Mouse (Mus musculus): ENCODE results near the gene Ppp1r13b.
"Not testable (repeated sequence)": the region's sequence is repeated elsewhere in the genome, so short reads cannot be mapped to it uniquely, and the experiment has no call there.

The Ppp1r13b gene

DNA sequence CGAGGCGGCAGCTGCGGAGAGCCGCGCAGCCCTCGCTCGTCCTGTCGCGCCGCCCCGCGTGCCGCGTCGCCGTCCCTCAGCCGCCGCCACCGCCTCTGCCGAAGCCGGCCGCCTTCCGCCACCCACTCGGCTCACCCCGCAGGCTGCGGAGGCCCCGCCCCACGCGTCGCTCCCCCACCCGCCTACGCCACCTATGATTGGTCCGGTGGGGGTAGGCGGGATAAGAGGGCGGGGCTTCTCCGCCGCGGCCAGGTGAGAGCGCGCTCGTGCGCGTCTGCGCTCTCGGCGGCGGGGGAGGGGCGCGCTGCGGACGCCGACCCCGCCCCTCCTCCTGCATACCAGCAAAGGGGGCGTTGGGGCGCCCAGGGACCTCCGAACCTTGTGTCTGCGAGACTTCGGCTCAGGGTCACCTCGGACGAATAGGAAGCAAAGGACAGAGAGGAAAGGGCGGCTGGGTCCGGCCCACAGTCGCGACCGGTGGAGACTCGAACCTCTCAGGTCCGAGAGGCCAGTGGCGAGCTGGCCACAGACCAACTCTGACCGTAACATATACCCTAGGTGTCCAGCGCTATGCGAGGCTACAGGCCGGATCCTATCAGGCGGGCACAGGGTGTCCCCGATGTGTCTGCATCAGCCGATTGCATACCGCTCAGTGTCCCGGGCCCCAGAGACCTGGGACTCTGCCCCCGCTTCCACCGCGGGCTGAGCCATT is at the start of gene Ppp1r13b:
TSS of gene Ppp1r13b (minus strand) at position 141 of the 712 bp plus-strand sequence.
- in situ Hi-C loops (cut with MboI, MseI), result no loop called here

- in situ Hi-C loops (cut with MboI, MseI), result no loop called here
Measured at GRCm38 (mm10) chr12:111956173-111956572, 48.3 kb upstream of the Ppp1r13b start.

DNA sequence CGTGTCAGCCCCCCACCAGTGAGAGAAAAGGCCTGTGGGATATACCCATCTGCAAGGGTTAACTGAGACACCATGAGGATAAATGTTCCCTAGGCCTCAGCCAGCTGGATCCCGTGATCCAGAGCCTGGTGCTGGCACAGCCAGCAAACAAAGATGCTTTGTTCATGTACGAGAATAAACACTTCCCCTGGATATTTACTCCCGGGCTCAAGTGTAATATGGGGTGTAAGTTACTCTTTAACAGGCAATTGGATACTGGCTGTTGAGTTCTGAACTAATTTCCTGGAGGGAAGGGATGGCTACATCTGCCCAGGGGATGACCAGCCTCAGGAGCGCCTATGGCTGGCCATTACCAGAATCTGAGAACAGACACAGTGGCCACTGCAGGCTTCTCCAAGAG is 43.8 kb upstream of the Ppp1r13b start:
- in situ Hi-C loops (cut with MboI, MseI), result loop anchor here in 1 of 2 experiments (5.0 kb wide), 1 partner anchor 74 kb away; no protein-coding TSS in a partner anchor

DNA sequence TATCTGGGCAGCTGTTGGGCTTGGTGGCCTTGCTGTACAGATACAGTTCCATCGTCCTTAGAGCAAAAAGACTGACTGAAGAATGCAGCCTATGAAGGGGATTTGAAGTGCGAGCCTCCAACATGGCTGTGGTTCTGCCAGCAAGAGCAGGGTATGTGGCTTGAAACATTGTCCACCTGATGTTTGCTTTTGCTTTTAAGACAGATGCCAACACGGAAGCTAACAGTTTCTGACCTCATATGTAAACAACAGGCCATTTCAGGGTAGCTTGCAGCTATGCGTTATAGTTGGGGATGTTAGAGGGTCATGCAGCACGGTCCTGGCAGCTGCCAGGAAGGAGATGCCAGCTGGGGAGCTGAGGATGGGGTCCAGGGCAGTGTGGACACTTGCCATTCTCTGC is 42.6 kb upstream of the Ppp1r13b start:
- in situ Hi-C loops (cut with MboI, MseI), result loop anchor here in 1 of 2 experiments (5.0 kb wide), 1 partner anchor 73 kb away; no protein-coding TSS in a partner anchor

DNA sequence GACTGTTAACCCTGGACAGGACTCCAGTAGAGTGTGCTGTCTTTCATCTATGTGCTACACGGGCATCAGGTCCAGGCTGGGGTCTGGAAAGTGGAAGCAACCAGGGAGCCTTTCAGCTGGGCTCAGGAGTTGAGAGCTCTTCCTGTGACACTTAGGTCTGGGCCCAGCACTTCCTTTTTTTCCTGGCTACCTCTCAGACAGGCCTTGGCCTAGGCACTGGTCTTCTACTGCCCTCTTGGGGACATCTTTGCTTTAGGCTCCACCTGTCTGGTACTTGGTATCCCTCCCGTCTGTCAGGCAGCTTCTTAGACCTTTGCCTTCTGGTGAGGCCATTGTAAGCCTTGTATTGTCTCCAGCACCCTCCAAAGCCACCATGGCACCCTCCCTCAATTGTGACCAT is 38.8 kb upstream of the Ppp1r13b start:
- in situ Hi-C loops (cut with MboI, MseI), result no loop called here

DNA sequence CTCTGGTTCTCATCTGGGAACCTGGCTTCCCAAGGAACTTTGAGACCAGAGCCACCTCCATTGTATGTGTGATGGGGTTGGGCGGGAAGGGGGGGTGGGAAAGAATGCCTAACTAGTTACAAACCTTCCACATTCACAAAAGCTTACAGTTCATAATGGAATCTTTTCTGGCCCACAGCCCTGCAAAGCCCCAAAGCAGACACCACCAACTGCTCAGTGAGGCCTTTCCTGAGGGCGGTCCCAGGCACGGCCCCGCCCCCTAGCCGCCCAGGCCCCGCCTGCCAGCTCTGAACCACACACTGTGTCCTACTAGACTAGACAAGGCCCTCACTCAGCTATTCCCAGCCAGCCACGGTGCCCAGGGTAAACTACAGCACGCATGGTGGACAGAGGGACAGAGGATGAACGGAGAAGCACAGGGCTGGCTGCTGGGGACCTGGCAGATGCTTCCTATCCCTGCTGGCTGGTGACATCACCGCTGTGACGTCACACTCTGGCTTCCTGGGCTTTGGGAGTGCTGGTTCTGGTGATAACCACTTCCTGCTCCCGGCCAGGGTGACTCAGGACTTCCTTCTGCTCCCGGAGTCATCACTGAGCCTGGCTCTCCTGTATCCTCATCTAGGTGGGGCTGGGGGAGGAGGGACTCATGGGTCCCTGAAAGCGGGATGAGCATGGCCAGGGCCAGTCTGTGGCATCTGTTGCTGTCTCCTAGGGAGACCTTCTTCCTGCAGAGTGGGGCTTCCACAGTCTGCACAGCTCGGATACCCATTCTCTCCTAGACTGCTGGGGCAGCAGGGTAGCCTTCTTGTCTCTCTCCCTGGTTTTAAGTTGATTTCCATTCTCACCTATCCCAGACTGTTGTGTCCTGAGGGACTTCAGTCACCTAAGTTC is 38.1 kb upstream of the Ppp1r13b start:
- in situ Hi-C loops (cut with MboI, MseI), result not testable (repeated sequence)

DNA sequence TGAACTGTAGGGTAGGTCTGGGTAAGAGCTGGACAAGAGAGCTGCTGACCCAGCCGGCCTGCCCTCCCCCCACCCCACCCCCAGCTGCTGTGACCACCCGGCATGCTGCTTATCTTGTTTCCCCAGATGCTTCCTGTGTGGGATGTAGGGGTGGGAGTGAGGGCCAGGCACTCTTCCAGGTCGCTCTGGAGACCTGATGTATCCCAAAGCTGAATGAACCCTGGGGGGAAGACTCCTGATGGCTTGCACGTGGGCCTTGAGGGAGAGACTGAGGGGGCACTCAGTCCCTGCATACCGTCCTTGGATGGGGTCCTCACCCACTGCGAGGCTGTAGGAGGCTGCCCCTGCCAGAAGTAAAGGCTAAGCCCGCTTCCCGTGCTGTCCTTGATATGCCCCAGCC is 37.2 kb upstream of the Ppp1r13b start:
- in situ Hi-C loops (cut with MboI, MseI), result no loop called here

GRCm38 (mm10) chr12:111944065-111944987 is 36.4 kb upstream of the Ppp1r13b start:
- in situ Hi-C loops (cut with MboI, MseI), result not testable (repeated sequence)

DNA sequence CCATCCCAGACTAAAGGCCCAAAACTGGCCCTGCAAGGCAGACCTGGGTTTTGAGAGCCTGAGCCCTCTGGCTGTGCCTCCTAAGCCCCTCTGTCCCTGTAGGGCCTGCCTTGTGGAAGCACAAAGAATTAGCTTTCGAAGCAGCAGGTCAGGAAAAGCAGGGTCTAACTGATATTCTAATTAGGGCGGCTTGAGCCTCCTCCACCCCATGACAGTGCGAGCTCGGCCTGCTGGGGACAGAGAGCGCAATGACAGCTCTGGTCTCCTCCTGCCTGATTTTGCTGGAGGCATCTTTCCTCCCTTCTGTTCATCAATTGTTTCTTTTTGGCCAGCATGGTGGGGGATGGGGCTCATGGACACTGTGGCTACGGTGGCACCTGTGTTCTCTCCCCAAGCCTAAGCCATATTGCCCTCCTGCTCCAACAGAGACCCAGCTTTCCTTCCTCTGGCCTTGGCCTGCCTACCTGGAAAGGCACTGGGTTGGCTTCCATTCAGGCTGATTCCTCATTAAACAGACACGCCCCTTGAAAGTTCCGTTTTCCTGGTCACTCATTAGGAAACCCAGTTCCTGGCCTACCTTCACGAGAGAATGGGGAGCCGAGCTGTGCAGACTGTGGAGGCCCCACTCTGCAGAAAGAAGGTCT is 35.6 kb upstream of the Ppp1r13b start:
- in situ Hi-C loops (cut with MboI, MseI), result no loop called here

DNA sequence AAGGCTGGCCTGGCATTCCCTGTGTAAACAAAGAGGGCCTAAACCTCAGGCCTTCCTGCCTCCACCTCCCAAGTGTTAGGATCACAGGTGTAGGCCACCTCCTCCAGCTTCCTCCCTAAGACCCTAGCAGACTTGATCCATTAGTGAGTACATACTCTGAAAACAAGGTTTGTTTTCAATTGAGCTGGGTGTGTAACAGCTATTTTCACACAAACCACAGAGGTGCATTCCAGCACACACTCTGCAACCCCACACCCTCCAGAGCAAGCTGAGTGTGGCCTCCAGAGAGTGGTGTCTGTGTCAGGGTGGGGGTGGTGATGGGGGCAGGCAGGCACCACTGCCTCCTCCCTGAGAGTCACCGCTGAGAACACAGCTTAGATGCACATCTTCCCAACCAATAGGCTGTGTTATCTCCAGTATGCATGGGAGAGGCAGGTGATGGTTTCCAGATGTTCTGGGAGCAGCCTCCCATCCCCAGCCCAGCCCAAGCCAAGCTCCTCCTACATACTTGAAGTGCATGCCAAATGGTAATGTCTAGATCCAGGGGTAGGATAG is 30.8 kb upstream of the Ppp1r13b start:
- in situ Hi-C loops (cut with MboI, MseI), result no loop called here

DNA sequence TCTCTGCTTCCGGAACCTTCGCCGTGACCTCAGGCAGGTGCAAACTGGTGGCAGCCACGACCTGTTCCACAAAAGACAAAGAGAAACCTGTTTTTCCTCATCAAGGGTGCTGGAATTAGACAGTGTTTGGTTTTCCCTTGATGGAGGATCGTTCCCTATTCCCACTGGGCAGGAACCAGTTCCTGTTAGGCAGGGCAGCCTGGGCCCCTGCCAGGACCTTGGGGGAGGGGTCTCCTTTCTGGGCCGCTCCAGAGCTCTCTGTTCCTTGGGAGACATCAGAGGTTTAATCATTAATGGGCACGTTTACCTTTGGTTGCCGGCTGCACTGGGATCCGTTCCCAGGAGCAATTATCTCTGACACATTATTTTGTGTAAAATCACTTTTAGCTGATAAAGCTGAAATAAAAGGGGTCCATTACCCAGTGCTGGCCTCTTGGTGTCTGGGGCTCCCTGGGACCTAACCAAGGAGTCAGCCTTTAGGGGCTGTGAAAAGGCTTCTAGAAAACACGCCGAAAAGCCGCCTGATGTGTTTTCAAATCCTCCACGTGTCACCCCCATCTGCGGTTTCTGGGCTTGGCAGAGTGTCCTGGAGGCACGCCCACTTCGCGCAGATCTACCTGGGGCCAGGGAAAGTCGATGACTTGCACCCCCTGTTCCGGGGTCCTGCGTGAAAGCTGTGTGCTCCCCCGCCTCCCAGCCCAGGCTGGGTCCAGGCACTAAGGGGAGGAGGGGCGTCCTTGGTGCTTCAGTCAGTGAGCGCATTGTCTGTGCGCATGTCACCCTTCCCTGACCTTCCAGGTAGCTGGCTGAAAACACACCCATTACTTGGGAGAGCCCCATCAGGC is 29.0 kb upstream of the Ppp1r13b start:
- in situ Hi-C loops (cut with MboI, MseI), result no loop called here

DNA sequence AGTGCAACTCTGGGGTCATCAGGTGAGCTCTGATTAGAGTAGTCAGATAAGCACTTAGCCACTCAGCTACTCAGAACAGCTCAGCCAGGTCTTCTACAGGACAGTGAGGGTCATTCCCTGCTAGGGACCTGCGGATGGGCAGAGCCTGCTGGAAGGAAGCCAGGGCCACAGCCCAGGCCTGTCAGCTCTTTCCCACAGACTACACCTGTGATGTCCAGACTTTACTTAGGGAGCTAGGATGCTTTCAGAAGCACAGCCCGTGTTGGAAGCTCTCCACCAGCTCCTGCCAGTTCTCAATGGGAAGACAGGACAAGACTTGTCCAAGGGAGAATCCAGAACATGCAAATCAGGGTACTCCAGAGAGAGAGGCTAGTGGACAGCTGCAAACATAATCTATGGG is 26.1 kb upstream of the Ppp1r13b start:
- in situ Hi-C loops (cut with MboI, MseI), result no loop called here

GRCm38 (mm10) chr12:111933032-111933704 is 25.3 kb upstream of the Ppp1r13b start:
- in situ Hi-C loops (cut with MboI, MseI), result no loop called here

- in situ Hi-C loops (cut with MboI, MseI), result no loop called here
Measured at GRCm38 (mm10) chr12:111932513-111932912, 24.6 kb upstream of the Ppp1r13b start.

DNA sequence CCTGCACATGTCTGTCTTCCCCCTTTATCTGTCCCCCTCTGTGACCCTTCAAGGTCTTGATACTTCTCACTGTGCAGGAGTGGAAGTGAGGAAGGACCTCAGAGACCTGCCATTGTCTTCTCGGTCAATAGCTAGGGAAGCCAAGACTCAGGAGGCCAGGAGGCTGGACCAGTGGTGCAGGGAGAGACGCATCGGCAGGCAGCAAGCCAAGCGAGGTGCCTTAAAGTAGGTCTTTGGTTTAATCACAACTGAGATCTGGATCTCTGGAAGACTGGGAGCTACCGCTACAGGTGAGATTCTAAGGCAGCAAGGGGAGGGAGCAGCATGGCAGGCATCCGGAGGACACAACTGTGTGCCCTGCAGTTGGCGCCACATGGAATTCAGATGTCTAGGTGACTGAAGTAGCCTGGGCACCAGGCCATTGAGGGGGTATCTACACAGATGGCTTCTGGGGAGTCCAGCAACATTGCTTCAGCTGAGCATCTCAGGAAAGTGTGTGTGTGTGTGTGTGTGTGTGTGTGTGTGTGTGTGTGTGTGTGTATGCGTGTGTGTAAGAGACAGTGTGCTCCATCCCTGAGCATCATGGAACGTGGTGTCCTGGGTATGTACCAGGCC is 23.6 kb upstream of the Ppp1r13b start:
- in situ Hi-C loops (cut with MboI, MseI), result no loop called here

- in situ Hi-C loops (cut with MboI, MseI), result no loop called here
Measured at GRCm38 (mm10) chr12:111928411-111928966, 20.6 kb upstream of the Ppp1r13b start.

DNA sequence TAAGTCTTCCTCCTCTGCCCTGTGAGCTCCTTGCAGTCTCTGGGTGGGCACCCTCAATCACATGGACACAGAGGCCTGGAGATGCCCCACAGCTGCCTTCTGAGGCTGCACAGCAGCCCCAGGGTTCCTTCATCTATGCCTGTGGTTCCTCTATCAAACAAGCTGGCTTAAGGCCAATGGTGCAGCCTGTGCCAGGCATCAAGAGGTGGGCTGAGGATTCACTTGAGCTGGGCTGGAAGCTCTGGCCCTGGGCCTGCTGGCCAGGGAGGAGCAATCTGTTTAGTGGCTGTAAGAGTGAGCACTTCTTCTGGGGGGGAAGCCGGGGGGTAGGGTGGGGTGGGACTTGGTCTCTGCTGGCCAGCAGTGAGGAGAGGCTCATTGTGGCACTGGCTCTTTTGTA is 19.4 kb upstream of the Ppp1r13b start:
- in situ Hi-C loops (cut with MboI, MseI), result no loop called here

DNA sequence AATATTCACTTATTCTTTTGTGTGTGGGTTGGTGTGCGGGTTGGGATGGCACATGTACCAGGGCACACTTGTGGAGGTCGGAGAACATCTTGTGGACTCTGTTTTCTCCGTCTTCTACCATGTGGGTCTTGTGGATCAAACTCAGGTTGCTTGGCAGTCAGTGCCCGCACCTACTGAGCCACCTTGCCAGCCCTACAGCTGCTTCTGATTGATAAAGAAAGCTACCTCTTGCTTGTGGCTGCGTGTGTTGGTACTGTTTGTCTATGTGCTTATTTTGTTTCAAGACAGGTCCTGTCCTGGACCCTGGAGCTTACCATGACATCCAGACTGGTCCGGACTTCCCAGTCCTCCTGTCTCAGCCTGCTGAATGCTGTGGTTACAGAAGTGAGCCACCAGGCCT is 15.2 kb upstream of the Ppp1r13b start:
- in situ Hi-C loops (cut with MboI, MseI), result no loop called here

Data from T-helper 17 cell (primary cell).